Mouse (Mus musculus) E14TG2a.4 (cell line): ENCODE measurements around the gene Stard3.
"Not testable (repeated sequence)": the region's sequence is repeated elsewhere in the genome, so short reads cannot be mapped to it uniquely, and the experiment has no call there.

Experiments
- H3K27me3 ChIP-seq: 2 replicates; pipeline ENCODE4 v1.6.1; 2014; ENCODE audit warnings: low read length, control low read depth; ENCODE audit not compliant: insufficient read depth
- H3K36me3 ChIP-seq: 2 replicates; pipeline ENCODE4 v1.6.1; 2014; ENCODE audit warnings: low read length, control low read depth; ENCODE audit not compliant: insufficient read depth
- H3K4me1 ChIP-seq: replicated peaks from 2 replicates; pipeline ENCODE4 v1.6.1; 2014; ENCODE audit warnings: low read depth, low read length, control low read depth
- H3K4me3 ChIP-seq: replicated peaks from 2 replicates; pipeline ENCODE4 v1.5.1; 2014; ENCODE audit warnings: mild to moderate bottlenecking, low read length
- H3K9me3 ChIP-seq: 2 replicates; pipeline ENCODE4 v1.6.1; 2014; ENCODE audit warnings: low read length, control low read depth
- CTCF ChIP-seq: conservative IDR thresholded peaks from 2 replicates; pipeline ENCODE4 v1.5.1; 2014; ENCODE audit warnings: low read length
- NANOG ChIP-seq: IDR thresholded peaks from 2 replicates; pipeline ENCODE4 v1.6.1; 2014; ENCODE audit warnings: borderline replicate concordance, low read length, mixed read lengths
- POU5F1 ChIP-seq: IDR thresholded peaks from 2 replicates; pipeline ENCODE4 v1.6.1; 2014; ENCODE audit warnings: low read length, borderline replicate concordance

The Stard3 gene

DNA sequence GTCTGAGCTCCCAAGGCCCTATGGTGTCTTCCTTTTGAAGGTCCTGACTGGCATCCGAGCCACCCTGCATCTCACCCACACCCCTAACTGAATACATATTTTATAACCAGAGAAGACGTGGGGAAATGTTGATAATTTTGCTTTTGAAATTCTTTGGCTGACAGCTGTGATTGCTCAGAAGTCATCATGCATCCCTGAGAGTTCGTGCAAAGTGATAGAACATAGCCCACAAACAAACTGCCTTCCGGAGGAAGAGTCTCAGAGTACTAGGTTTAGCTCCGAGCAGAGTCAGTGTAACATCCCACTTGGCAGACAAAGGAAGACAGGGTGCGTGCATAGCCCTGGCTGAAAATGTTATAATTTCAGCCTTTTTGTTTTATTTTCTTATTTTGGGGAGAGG is 15.1 kb downstream of the Stard3 start:
- Histone ChIP-seq H3K36me3 (peaks cover 50% of the 10 kb centered on the region), H3K27me3 (no peaks in the 10 kb centered on the region), H3K9me3 (no peaks in the 10 kb centered on the region), H3K4me3 (no peak overlapping the region), H3K4me1 (peaks cover 76% of the 10 kb centered on the region)
- TF ChIP-seq CTCF (no peak), POU5F1 (no peak), NANOG (no peak)

GRCm38 (mm10) chr11:98374266-98374665 is 16.1 kb downstream of the Stard3 start:
- Histone ChIP-seq H3K27me3 (no peaks in the 10 kb centered on the region), H3K9me3 (no peaks in the 10 kb centered on the region), H3K4me3 (no peak overlapping the region), H3K36me3 (peaks cover 60% of the 10 kb centered on the region), H3K4me1 (peaks cover 76% of the 10 kb centered on the region)
- TF ChIP-seq CTCF (no peak), NANOG (no peak), POU5F1 (no peak)

DNA sequence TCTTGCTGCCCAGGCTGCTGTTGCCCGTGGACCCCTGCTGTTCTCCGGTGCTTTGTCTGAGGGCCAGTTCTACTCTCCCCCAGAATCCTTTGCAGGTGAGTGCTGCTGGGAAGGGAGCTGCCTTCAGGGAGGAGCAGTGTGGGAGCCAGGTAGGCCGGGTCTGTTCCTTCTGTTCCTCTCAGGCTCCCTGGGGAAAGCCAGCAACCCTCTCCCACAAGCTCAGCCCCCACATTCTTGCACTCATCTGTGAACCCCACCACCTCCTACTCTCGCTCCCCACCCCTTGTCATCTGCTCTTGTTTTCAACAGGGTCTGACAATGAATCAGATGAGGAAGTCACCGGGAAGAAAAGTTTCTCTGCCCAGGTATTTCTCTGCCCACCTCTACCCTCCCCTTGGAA is 18.6 kb downstream of the Stard3 start:
- Histone ChIP-seq H3K27me3 (peaks cover 3% of the 10 kb centered on the region), H3K4me3 (0 out of 2 replicates have a peak overlapping the region, but pooled peaks have one; percentile 0), H3K36me3 (peaks cover 77% of the 10 kb centered on the region), H3K9me3 (no peaks in the 10 kb centered on the region), H3K4me1 (peaks cover 69% of the 10 kb centered on the region)
- TF ChIP-seq POU5F1 (no peak), CTCF (no peak), NANOG (no peak)

DNA sequence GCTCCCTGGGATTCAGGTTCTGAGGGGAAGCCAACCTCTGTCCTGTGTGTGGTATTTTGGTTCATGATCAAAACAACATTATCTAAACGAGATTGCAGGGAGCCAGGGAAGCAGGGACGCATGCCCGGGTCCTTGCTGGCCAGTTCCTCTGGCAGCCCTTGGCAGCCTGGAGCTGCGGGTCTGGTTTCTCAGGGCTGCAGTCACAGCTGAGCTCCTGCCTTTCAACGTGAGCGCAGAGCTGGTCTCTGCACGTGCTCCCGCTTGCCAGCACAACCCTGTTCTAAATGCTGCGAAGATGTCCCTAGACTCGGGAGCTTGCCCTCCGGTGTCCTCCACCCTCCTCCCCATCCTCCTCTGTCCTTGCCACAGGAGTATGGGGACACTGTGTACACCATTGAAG is 19.6 kb downstream of the Stard3 start:
- no peak overlapping the region for H3K4me3 ChIP-seq
- TF ChIP-seq NANOG (no peak), POU5F1 (no peak), CTCF (no peak)
- H3K36me3 ChIP-seq: peaks cover 74% of the 10 kb centered on the region
- H3K27me3 ChIP-seq: peaks cover 5% of the 10 kb centered on the region
- no peaks in the 10 kb centered on the region for H3K9me3 ChIP-seq
- H3K4me1 ChIP-seq: peaks cover 61% of the 10 kb centered on the region

- no peak overlapping the region for H3K4me3 ChIP-seq
- H3K9me3 ChIP-seq: no peaks in the 10 kb centered on the region
- peaks cover 21% of the 10 kb centered on the region for H3K27me3 ChIP-seq
- H3K4me1 ChIP-seq: peaks cover 76% of the 10 kb centered on the region
- peaks cover 65% of the 10 kb centered on the region for H3K36me3 ChIP-seq
- TF ChIP-seq POU5F1 (no peak), CTCF (no peak), NANOG (no peak)
Observed at GRCm38 (mm10) chr11:98379379-98379778, 21.2 kb downstream of the Stard3 start.

DNA sequence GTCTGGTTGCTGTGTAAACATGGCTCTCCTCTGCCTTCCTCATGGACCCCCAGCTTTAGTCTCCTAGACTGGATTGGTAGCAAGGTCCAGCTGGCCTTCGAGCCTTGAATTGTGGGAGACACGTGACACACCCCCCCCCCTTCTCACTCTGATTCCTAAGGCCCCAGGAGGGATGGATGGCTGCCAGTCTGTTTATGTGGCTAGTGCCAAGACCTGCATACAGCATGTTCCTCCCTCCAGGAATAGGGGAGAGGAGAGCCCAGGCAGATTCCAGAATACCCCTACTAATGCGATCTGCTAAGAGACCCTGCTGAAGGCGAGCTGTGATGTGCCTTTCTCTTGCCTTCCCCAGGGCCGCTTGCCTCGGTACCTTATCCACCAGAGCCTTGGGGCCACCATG is 21.9 kb downstream of the Stard3 start:
- Histone ChIP-seq H3K36me3 (peaks cover 58% of the 10 kb centered on the region), H3K9me3 (no peaks in the 10 kb centered on the region), H3K27me3 (peaks cover 28% of the 10 kb centered on the region), H3K4me1 (peaks cover 77% of the 10 kb centered on the region), H3K4me3 (no peak overlapping the region)
- no peak for TF ChIP-seq NANOG
- TF ChIP-seq POU5F1: no peak
- no peak for TF ChIP-seq CTCF

DNA sequence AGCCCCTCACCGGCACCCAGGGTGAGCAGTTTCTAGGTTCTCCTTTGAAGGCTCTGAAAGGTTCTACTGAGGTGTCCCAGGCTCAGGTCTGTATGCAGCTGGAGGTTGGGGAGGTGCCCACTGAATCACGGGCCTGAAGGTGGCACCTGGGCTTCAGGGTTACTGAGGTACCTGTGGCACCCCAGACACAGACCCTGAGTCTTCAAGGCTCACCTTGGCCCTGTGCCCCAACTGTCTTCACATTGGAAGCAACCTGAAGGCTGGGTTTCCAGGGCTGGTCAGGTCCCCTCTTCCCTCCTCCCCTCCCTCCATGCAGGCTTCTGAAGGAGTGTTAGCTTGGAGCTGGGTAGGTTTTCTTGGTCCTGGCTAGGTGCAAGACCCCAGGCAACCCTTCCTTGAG is 23.5 kb downstream of the Stard3 start:
- Histone ChIP-seq H3K9me3 (no peaks in the 10 kb centered on the region), H3K27me3 (peaks cover 43% of the 10 kb centered on the region), H3K36me3 (peaks cover 43% of the 10 kb centered on the region), H3K4me3 (no peak overlapping the region), H3K4me1 (peaks cover 72% of the 10 kb centered on the region)
- TF ChIP-seq POU5F1 (no peak), NANOG (no peak), CTCF (no peak)

DNA sequence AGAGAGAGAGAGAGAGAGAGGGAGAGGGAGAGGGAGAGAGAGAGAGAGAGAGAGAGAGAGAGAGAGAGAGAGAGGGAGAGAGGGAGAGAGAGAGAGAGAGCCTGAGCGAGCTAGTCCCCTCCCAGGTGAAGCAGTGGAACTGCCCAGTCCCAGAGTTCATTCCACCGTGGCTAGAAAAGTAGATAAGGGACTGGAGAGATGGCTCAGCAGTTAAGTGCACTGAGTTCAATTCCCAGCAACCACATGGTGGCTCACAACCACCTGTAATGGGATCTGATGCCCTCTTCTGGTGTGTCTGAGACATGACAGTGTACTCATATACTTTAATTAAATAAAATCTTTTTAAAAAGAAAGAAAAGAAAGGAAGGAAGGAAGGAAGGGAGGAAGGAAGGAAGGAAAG is 24.2 kb downstream of the Stard3 start:
- Histone ChIP-seq H3K27me3 (peaks cover 51% of the 10 kb centered on the region), H3K4me1 (peaks cover 72% of the 10 kb centered on the region), H3K36me3 (peaks cover 35% of the 10 kb centered on the region)
- TF ChIP-seq CTCF: peak; percentile 11; the same call in 1 of the 2 replicates
- H3K9me3 ChIP-seq, H3K4me3 ChIP-seq: not testable (repeated sequence)

- Histone ChIP-seq H3K27me3 (peaks cover 61% of the 10 kb centered on the region), H3K9me3 (no peaks in the 10 kb centered on the region), H3K36me3 (peaks cover 25% of the 10 kb centered on the region), H3K4me3 (peak within 1 kb of the TSS; percentile 66), H3K4me1 (peaks cover 68% of the 10 kb centered on the region)
- no peak for TF ChIP-seq POU5F1
- no peak for TF ChIP-seq CTCF
- no peak for TF ChIP-seq NANOG
Observed at GRCm38 (mm10) chr11:98383261-98384030, 25.3 kb downstream of the Stard3 start, which contains the start of gene Tcap. Tcap (plus strand) TSS chr11:98383811.
